Mouse (Mus musculus) mammary gland, adult 2 months (tissue): ENCODE measurements around the gene Dynlrb1. TPM values are rescaled to one million over a fixed set of nuclear protein-coding genes. Genes with fewer than 3 reads are reported as not detected.

Experiments
- polyA plus RNA-seq: library from polyadenylated mRNA; depleted of rRNA; stranded (reverse); fragments of >200 nt; gene quantifications from 2 replicates; pipeline ENCODE4 v1.2.3, GENCODE M21; 2012; ENCODE audit warnings: low replicate concordance; rRNA removed

Dynlrb1 gene
- polyA plus RNA-seq: 178 and 324 TPM in 2 replicates

DNA sequence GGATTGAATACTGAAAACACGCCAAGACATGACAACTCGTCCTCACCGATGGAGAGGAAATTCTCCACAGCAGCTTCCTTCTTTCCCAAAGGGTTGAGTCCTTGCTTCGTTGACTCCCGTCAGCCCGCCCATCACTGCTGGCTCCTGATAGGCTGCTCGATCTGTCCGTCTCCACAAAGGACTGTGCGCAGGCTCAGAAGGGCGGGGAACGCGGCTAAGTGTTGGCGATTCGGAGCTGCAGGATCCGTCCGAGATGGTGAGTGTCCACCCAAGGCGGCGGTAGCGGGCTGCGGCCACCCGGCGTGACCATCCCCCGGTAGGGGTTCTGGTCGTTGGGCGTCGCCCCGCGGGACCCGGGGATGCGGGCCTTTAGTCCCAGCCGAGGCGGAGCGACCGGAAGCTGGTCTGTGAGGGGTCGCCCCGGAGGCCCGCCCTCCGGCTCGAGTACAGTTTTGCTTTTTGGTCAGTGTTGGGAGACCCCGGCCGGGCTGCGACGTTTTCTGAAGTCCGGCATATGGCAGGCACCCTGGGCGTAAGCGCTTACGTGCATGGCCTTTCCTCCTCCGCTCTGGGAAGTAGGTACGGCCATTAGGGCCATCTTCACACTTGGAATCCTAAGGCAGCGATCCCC, at the start of gene Dynlrb1:
Gene Dynlrb1 (plus strand): TSS at position 172 of the 631 bp plus-strand sequence.

DNA sequence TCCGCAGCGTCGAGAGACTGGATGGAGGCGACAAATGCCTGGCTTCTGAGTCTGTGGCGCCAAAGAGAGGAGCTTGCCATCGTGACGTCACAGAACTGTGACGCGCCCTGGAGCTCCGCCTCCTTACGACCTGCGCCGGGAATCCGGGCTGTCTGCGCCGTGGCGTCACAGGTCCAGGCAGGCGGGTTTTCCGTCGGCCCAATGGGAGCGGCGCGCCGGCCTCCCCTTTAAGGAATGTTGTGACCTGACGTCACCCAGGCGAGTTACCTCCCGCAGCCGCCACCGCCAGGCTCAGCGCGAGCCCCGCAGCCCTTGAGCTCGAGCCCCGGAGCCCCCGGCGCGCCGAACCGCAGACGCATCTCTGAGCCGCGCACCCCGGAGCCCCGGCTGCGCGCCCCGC, 39.9 kb downstream of the Dynlrb1 start, which contains the start of gene Map1lc3a:
Gene Map1lc3a (plus strand): TSS at position 103 of the 400 bp plus-strand sequence.

Other genes with a start within 250 kb of the Dynlrb1 start
- gene Gm14226, start 218.3 kb upstream of the Dynlrb1 start, polyA plus RNA-seq: not detected in 2 replicates
- 38.4 and 40.2 TPM in 2 replicates for gene Ahcy, start 162.0 kb upstream of the Dynlrb1 start, polyA plus RNA-seq
- gene Itch, start 103.0 kb upstream of the Dynlrb1 start, polyA plus RNA-seq: 4.6 and 8.3 TPM in 2 replicates
- 314 and 618 TPM in 2 replicates for gene Map1lc3a, start 39.8 kb downstream of the Dynlrb1 start, polyA plus RNA-seq
- gene Pigu, start 120.9 kb downstream of the Dynlrb1 start, polyA plus RNA-seq: 24.2 and 64.1 TPM in 2 replicates
- gene Trp53inp2, start 144.5 kb downstream of the Dynlrb1 start, polyA plus RNA-seq: 211 and 262 TPM in 2 replicates
- 14.6 and 18.4 TPM in 2 replicates for gene Ncoa6, start 237.4 kb downstream of the Dynlrb1 start, polyA plus RNA-seq